Mouse (Mus musculus) midbrain, embryonic 11.5 days (tissue): Measurements from ENCODE around the gene Agl. TPM values are rescaled to one million over a fixed set of nuclear protein-coding genes. Genes with fewer than 3 reads are reported as not detected.
A peak's percentile ranks its signal among the peaks of the same experiment; 100 is the strongest.

Experiments
- ATAC-seq: fragments of 200-750 bp; cut with Nextera tagmentation; 2 replicates; pipeline ENCODE4 v1.8.0; 2017; ENCODE audit warnings: moderate TSS enrichment, moderate library complexity; ENCODE audit not compliant: low FRiP score
- DNase-seq: peaks from one replicate; pipeline ENCODE4 v3.0.0; 2015; ENCODE audit warnings: low spot score; ENCODE audit errors: missing footprints
- H3K27ac ChIP-seq: fragments of 300-500 bp; sonication (generic); 2 replicates; pipeline ENCODE4 v1.5.1; 2014; ENCODE audit warnings: low read depth, low read length
- H3K27me3 ChIP-seq: fragments of 300-500 bp; sonication (generic); 2 replicates; pipeline ENCODE4 v1.6.1; 2014; ENCODE audit warnings: mild to moderate bottlenecking, low read length, moderate library complexity, mixed read lengths; ENCODE audit not compliant: control insufficient read depth, insufficient read depth
- H3K36me3 ChIP-seq: fragments of 300-500 bp; sonication (generic); 2 replicates; pipeline ENCODE4 v1.6.1; 2014; ENCODE audit warnings: mild to moderate bottlenecking, low read length, moderate library complexity, mixed read lengths; ENCODE audit not compliant: control insufficient read depth, insufficient read depth
- H3K4me1 ChIP-seq: fragments of 300-500 bp; sonication (generic); 2 replicates; pipeline ENCODE4 v1.6.1; 2014; ENCODE audit warnings: low read length; ENCODE audit not compliant: control insufficient read depth, insufficient read depth
- H3K4me2 ChIP-seq: fragments of 300-500 bp; sonication (generic); 2 replicates; pipeline ENCODE4 v1.6.1; 2014; ENCODE audit warnings: mild to moderate bottlenecking, moderate library complexity
- H3K4me3 ChIP-seq: fragments of 300-500 bp; sonication (generic); 2 replicates; pipeline ENCODE4 v1.5.1; 2014; ENCODE audit warnings: low read depth, low read length
- H3K9ac ChIP-seq: fragments of 300-500 bp; sonication (generic); 2 replicates; pipeline ENCODE4 v1.6.1; 2014; ENCODE audit warnings: low read length
- H3K9me3 ChIP-seq: fragments of 300-500 bp; sonication (generic); 2 replicates; pipeline ENCODE4 v1.6.1; 2016; ENCODE audit warnings: low read length; ENCODE audit not compliant: control insufficient read depth
- WGBS: fragments of 180-500 bp; shearing (Covaris S2); extraction: QIAGEN DNeasy Blood & Tissue Kit; methylation state at CpG from one replicate; pipeline ENCODE4 v1.1.7; 2014; 5-methylcytosine and 5-hydroxymethylcytosine counted together
- polyA plus RNA-seq: library from polyadenylated mRNA; unstranded; fragments of >200 nt; fragmentation: Nextera tagmentation; extraction: Ambion mirVana; gene quantifications from 2 replicates; pipeline ENCODE4 v1.2.1, GENCODE M21; 2014

The Agl gene
- polyA plus RNA-seq, 1 experiment from 2014 or later, result 14.1 TPM

DNA sequence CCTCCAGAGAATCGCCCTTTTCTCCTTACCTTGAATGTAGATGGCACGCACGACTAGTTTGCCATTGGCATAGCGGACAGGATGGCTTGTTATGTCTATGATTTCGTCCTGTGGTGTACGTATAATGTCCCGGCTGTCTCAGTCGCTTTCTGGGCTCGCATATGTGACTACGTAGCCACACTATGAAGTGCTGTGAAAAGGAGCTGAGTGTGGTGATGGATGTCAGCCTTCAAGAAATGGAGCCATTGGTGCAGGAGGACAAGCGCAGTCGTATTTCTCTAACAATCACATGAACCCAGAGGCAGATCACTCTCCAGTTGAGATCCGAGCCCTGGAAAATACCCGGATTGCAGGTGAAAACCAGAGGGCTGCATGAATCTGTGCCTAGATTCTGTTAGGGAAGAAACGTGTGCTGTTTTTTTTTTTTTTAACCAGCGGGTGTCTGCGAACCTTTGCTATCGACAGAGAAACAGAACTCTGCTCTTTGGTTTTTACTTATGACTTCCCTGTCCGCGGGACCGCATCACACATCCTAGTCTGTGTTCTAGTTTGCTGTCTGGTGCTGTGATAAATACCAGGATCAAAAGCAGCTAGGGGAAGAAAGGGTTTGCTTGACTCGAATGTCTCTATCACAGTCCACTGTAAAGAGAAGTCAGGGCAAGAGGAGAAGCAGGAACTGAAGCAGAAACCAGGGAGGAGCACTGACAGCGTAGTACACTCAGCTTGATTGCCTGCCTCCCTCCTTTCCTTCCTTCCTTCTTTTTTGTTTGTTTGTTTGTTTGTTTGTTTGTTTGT is 28.9 kb upstream of the Agl start:
- no peaks in the 10 kb centered on the region for H3K36me3 ChIP-seq
- DNase-seq (no peak), ATAC-seq (no peak)
- no peak overlapping the region for H3K4me2 ChIP-seq
- H3K9me3 ChIP-seq, result no peaks in the 10 kb centered on the region
- WGBS, result 79% methylated on average over 23 of the region's 23 CpGs
- no peak overlapping the region for H3K9ac ChIP-seq
- H3K4me3 ChIP-seq, result no peak overlapping the region
- no peak overlapping the region for H3K27ac ChIP-seq
- H3K4me1 ChIP-seq, result no peaks in the 10 kb centered on the region
- no peaks in the 10 kb centered on the region for H3K27me3 ChIP-seq

DNA sequence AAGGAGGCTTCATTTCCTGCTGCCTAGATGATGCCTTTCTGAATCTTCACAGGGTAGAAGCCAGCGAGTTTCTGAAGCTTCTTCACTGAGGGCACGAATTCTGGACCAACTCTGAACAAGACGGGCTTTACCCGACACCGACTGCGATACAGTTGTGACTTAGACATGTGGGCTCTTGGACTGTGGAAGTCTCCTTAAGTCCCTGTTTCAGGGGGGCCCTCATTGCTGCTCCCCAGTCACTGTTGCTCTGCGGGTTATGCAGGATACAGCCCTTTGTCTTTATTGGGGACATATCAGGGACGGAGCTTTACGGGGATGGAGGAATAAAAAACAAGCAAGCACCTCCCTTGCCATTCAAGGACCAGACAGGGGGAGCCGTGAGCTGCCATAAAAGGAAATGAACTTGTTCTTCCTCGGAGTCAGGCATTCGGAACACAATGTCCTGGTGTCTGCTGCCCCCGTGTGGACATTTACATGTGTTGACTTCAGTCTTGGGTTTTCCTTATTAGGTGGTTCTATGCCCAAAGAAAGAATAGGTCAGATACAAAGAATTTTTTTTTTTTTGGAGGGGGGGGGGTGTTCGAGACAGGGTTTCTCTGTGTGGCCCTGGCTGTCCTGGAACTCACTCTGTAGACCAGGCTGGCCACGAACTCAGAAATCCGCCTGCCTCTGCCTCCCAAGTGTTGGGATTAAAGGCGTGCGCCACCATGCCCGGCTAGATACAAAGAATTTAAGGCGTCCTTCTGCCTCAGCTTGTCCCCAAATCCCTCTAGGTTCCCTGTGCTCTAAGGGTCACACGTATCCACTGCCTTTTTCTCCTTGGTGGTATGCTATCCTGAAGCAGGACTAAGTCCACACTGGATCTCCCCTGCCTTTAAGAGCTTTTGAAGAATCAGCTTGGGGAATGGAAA is 28.1 kb upstream of the Agl start:
- no peak overlapping the region for H3K27ac ChIP-seq
- no peaks in the 10 kb centered on the region for H3K36me3 ChIP-seq
- 24% methylated on average over 21 of the region's 21 CpGs for WGBS
- H3K4me2 ChIP-seq, result peak overlapping the region; percentile 55
- DNase-seq (peak; percentile 97), ATAC-seq (peak; percentile 87)
- H3K9ac ChIP-seq, result peak overlapping the region; percentile 70
- H3K27me3 ChIP-seq, result no peaks in the 10 kb centered on the region
- peak overlapping the region; percentile 28; the same call in 1 of the 2 replicates for H3K4me3 ChIP-seq
- no peaks in the 10 kb centered on the region for H3K4me1 ChIP-seq
- no peaks in the 10 kb centered on the region for H3K9me3 ChIP-seq

DNA sequence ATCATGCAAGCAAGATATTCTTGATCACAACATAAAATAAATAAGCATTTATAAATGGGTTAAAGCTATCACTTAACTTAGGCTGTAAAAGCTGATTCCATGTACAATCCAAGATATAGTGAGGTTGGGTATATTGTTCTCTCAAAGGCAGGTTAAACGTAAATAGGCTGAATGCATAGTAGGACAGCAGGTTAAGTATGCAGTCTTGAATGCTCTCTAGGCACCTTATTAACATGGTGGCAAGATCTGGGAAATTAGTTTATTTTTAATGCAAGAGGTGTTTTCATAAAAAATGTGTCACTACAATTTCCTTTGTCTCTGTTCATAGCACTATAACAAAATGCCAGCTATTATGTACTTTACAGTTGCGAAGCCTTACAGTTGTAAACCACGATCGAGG is 27.4 kb upstream of the Agl start:
- H3K4me2 ChIP-seq, result no peak overlapping the region; the same call in 1 of the 2 replicates
- H3K4me1 ChIP-seq, result no peaks in the 10 kb centered on the region
- ATAC-seq (no peak), DNase-seq (no peak)
- no peaks in the 10 kb centered on the region for H3K36me3 ChIP-seq
- no peak overlapping the region for H3K4me3 ChIP-seq
- no peaks in the 10 kb centered on the region for H3K9me3 ChIP-seq
- peak overlapping the region; percentile 70 for H3K9ac ChIP-seq
- H3K27me3 ChIP-seq, result no peaks in the 10 kb centered on the region
- 81% methylated on average over 4 of the region's 4 CpGs for WGBS
- no peak overlapping the region for H3K27ac ChIP-seq

GRCm38 (mm10) chr3:116834241-116834640 is 26.3 kb upstream of the Agl start:
- H3K27ac ChIP-seq, result no peak overlapping the region
- DNase-seq (no peak), ATAC-seq (no peak)
- no peaks in the 10 kb centered on the region for H3K9me3 ChIP-seq
- H3K9ac ChIP-seq, result no peak overlapping the region
- H3K27me3 ChIP-seq, result no peaks in the 10 kb centered on the region
- H3K4me2 ChIP-seq, result no peak overlapping the region
- no peak overlapping the region for H3K4me3 ChIP-seq
- WGBS, result 89% methylated on average over 6 of the region's 6 CpGs
- H3K36me3 ChIP-seq, result no peaks in the 10 kb centered on the region
- H3K4me1 ChIP-seq, result no peaks in the 10 kb centered on the region

- no peak overlapping the region for H3K27ac ChIP-seq
- H3K4me1 ChIP-seq, result no peaks in the 10 kb centered on the region
- 85% methylated on average over 4 of the region's 4 CpGs for WGBS
Measured at GRCm38 (mm10) chr3:116833491-116833890, 25.5 kb upstream of the Agl start.

DNA sequence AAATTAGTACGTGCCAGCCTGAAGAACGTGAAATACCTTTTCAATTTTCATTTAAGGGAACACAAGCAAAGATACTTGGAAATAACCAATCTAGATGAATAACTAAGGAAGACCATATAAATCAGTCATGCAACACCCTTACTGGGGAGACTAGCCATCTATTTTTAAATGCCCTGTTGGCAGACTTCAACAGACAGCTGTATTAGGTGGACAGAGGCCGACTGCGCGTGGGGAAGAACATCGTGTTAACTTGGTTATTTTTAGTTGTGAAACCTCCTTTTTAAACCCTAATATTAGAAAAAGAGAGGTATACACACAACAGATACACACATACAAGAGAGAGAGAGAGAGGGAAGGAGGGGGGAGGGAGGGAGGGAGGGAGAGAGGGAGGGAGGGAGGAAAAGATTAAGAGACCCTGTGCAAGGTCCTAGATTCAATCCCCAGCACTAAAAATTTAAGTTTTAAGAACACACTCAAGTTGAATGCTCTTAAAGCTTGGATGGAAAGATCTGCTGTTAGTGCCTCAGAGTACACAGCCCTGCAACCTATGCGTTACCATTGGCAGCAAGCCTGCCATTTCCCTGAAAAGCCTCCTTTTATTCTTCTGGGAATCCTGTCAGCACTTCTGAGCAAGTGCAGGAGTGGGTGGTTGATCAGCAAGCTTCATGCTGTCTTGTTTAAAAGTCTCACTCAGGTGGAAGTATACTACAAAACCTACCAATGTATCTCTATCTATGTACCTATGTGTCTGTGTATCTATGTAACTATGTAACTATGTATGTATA is 24.8 kb upstream of the Agl start:
- no peak overlapping the region for H3K9ac ChIP-seq

More at GRCm38 (mm10) chr3:116833491-116833890, 25.5 kb upstream of the Agl start:
- H3K4me2 ChIP-seq, result no peak overlapping the region
- ATAC-seq (no peak), DNase-seq (no peak)
- no peak overlapping the region for H3K9ac ChIP-seq
- no peaks in the 10 kb centered on the region for H3K27me3 ChIP-seq
- no peak overlapping the region for H3K4me3 ChIP-seq
- no peaks in the 10 kb centered on the region for H3K9me3 ChIP-seq
- H3K36me3 ChIP-seq, result no peaks in the 10 kb centered on the region

DNA sequence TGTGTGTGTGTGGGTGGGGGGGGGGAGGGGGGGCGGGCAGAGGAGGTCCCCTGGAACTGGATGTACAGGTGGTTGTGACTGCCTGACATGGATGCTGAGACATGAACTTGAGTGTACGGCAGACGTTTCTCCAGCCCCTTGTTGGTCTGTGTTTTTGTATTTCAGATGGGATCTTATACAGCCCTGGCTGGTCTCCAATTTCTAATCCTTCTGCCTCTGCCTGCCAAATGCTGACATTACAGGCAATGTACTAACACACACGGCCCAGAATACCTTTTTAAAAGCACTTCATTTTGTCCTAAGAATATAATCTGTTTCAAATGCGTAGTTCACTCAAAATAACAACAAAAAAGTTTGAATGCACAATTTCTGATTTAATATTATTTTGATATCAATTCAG is 23.4 kb upstream of the Agl start:
- H3K9ac ChIP-seq, result no peak overlapping the region
- no peaks in the 10 kb centered on the region for H3K36me3 ChIP-seq
- WGBS, result 83% methylated on average over 5 of the region's 5 CpGs
- H3K4me2 ChIP-seq, result no peak overlapping the region
- no peaks in the 10 kb centered on the region for H3K9me3 ChIP-seq
- no peak overlapping the region for H3K4me3 ChIP-seq
- no peaks in the 10 kb centered on the region for H3K4me1 ChIP-seq
- DNase-seq, result no peak
- H3K27ac ChIP-seq, result no peak overlapping the region
- ATAC-seq, result no peak
- H3K27me3 ChIP-seq, result no peaks in the 10 kb centered on the region

More for the DNA sequence above, 24.8 kb upstream of the Agl start:
- no peak for DNase-seq
- Histone ChIP-seq H3K36me3 (no peaks in the 10 kb centered on the region), H3K4me3 (no peak overlapping the region), H3K27ac (no peak overlapping the region), H3K4me2 (no peak overlapping the region), H3K4me1 (no peaks in the 10 kb centered on the region), H3K9me3 (no peaks in the 10 kb centered on the region), H3K27me3 (no peaks in the 10 kb centered on the region)
- 95% methylated on average over 7 of the region's 7 CpGs for WGBS
- ATAC-seq, result no peak

DNA sequence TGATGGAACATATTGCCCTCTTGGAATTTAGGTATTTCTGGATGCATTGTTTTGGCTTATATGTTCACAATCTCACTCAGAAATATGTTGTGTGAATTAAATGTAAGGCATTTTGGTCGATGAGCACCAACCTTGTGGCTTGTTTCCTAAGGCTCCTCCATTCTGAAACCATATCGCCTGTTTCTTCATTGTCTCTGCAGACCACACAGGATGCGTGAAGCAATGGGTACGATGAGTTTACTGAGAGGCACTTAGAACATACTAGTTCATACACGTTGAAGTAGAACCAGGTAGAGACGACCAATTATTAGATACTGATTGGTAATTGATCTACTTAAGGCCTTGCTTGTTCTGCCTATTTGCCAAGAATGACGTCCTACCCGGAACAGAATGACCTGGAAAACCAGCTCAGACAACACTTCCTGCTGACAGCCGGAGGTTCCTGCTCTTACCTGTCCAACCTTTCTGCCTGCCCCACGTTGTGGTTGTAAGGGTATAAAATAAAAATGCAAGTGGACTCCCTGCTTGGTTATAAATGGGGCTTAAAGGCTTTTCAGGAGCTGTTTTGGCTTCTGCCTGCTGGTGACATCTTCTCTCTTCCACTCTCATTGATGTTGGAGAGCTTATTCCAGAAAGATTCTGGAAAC is 21.4 kb upstream of the Agl start:
- H3K27me3 ChIP-seq, result no peaks in the 10 kb centered on the region
- no peak for DNase-seq
- H3K4me1 ChIP-seq, result no peaks in the 10 kb centered on the region
- H3K4me3 ChIP-seq, result no peak overlapping the region
- H3K27ac ChIP-seq, result no peak overlapping the region
- H3K9me3 ChIP-seq, result no peaks in the 10 kb centered on the region
- ATAC-seq, result no peak
- 84% methylated on average over 10 of the region's 10 CpGs for WGBS
- H3K4me2 ChIP-seq, result no peak overlapping the region
- H3K36me3 ChIP-seq, result no peaks in the 10 kb centered on the region
- no peak overlapping the region for H3K9ac ChIP-seq
